Mouse (Mus musculus) testis, adult 2 months (tissue): Measurements from ENCODE around the gene Spag9.

Experiments
- CTCF ChIP-seq: fragments of 200-500 bp; IDR thresholded peaks from 2 replicates; pipeline ENCODE4 v1.5.1; 2012; ENCODE audit warnings: low read depth, mild to moderate bottlenecking, inconsistent platforms, low read length, moderate library complexity; ENCODE audit not compliant: control insufficient read depth, insufficient read depth, insufficient replicate concordance
- POLR2A ChIP-seq: fragments of 200-500 bp; IDR thresholded peaks from 2 replicates; pipeline ENCODE4 v1.6.1; 2012; ENCODE audit warnings: low read depth, mild to moderate bottlenecking, inconsistent platforms, low read length, moderate library complexity; ENCODE audit not compliant: control insufficient read depth

DNA sequence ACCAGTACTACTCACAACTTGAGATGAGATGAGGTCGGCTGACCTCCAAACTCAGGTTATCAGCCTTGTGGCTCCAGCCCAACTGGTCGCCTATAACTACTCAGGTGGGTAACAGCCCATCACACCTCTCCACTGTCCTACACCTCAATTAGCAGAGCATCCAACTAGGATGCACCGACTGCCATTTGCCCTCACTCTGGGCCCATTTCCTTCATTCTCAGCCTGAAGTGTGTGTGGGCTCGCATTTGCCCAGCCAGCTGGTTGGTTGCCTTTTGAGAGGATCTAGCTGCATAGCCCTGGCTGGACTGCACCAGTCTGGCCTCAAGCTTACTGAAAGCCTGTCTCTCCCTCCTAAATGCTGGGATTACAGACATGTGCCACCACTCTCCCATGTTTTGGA, 38.1 kb upstream of the Spag9 start:
- TF ChIP-seq CTCF, result no peak
- no peak for TF ChIP-seq POLR2A
